Mouse (Mus musculus) forelimb bud, embryonic 11.5 days (tissue): ENCODE results near the gene Pgap2.

Experiments used
- DNase-seq: peaks from one replicate; pipeline ENCODE4 v3.0.0-alpha.2; 2012; ENCODE audit warnings: low read depth, low spot score

Pgap2 gene

GRCm38 (mm10) chr7:102239591-102239990 is 29.6 kb downstream of the Pgap2 start:
- no peak for DNase-seq

- no peak for DNase-seq
Measured at GRCm38 (mm10) chr7:102242371-102242770, 32.4 kb downstream of the Pgap2 start.

GRCm38 (mm10) chr7:102242917-102243316 is 32.9 kb downstream of the Pgap2 start:
- DNase-seq: no peak

- DNase-seq: no peak
Measured at GRCm38 (mm10) chr7:102243870-102244269, 33.9 kb downstream of the Pgap2 start.

- no peak for DNase-seq
Measured at GRCm38 (mm10) chr7:102244782-102245535, 35.0 kb downstream of the Pgap2 start.

- DNase-seq: no peak
Measured at GRCm38 (mm10) chr7:102245775-102246174, 35.8 kb downstream of the Pgap2 start.

GRCm38 (mm10) chr7:102246265-102246664 is 36.3 kb downstream of the Pgap2 start:
- no peak for DNase-seq

- no peak for DNase-seq
Measured at GRCm38 (mm10) chr7:102246956-102247797, 37.2 kb downstream of the Pgap2 start.

- no peak for DNase-seq
Measured at GRCm38 (mm10) chr7:102248691-102249404, 38.8 kb downstream of the Pgap2 start.

- peak; percentile 48 for DNase-seq
Measured at GRCm38 (mm10) chr7:102249531-102249895, 39.5 kb downstream of the Pgap2 start.

GRCm38 (mm10) chr7:102249896-102250630 is 40.1 kb downstream of the Pgap2 start:
- DNase-seq: peak; percentile 59

- peak; percentile 83 for DNase-seq
Measured at GRCm38 (mm10) chr7:102250631-102251214, 40.7 kb downstream of the Pgap2 start.

- no peak for DNase-seq
Measured at GRCm38 (mm10) chr7:102253631-102254030, 43.6 kb downstream of the Pgap2 start.

- no peak for DNase-seq
Measured at GRCm38 (mm10) chr7:102255954-102256353, 45.9 kb downstream of the Pgap2 start, which contains the start of gene Rhog. TSS of gene Rhog (minus strand) at chr7:102256054.

- DNase-seq: no peak
Measured at GRCm38 (mm10) chr7:102256636-102257035, 46.6 kb downstream of the Pgap2 start.

GRCm38 (mm10) chr7:102258189-102258588 is 48.2 kb downstream of the Pgap2 start:
- peak; percentile 69 for DNase-seq

GRCm38 (mm10) chr7:102258753-102259152 is 48.7 kb downstream of the Pgap2 start:
- DNase-seq: no peak

GRCm38 (mm10) chr7:102259716-102260479 is 49.9 kb downstream of the Pgap2 start:
- no peak for DNase-seq

GRCm38 (mm10) chr7:102260518-102260917 is 50.5 kb downstream of the Pgap2 start:
- no peak for DNase-seq

- no peak for DNase-seq
Measured at GRCm38 (mm10) chr7:102263020-102263419, 53.0 kb downstream of the Pgap2 start.
